Mouse (Mus musculus) cerebral cortex, adult 2 months (tissue): ENCODE data around the gene Trp53rkb.

Experiments
- WGBS: fragments of 180-500 bp; shearing (Covaris S2); methylation state at CpG from one replicate; pipeline ENCODE4 v1.1.7; 2018; 5-methylcytosine and 5-hydroxymethylcytosine counted together

Gene Trp53rkb

GRCm38 (mm10) chr2:166792355-166792754 is at the start of gene Trp53rkb:
Gene Trp53rkb, plus strand, starts transcription at chr2:166792531.
- WGBS, result 23% methylated on average over 5 of the region's 5 CpGs

GRCm38 (mm10) chr2:166743504-166743903 is 48.8 kb upstream of the Trp53rkb start:
- WGBS, result 67% methylated on average over 4 of the region's 4 CpGs

- 70% methylated on average over 7 of the region's 7 CpGs for WGBS
Measured at GRCm38 (mm10) chr2:166744433-166744832, 47.9 kb upstream of the Trp53rkb start.

- 84% methylated on average over 9 of the region's 9 CpGs for WGBS
Measured at GRCm38 (mm10) chr2:166745849-166746248, 46.5 kb upstream of the Trp53rkb start.

GRCm38 (mm10) chr2:166746261-166746913 is 45.9 kb upstream of the Trp53rkb start:
- 58% methylated on average over 14 of the region's 14 CpGs for WGBS

- 87% methylated on average over 6 of the region's 6 CpGs for WGBS
Measured at GRCm38 (mm10) chr2:166750620-166751191, 41.6 kb upstream of the Trp53rkb start.

GRCm38 (mm10) chr2:166754194-166754593 is 38.1 kb upstream of the Trp53rkb start:
- 83% methylated on average over 4 of the region's 4 CpGs for WGBS

GRCm38 (mm10) chr2:166754760-166755159 is 37.6 kb upstream of the Trp53rkb start:
- WGBS, result 88% methylated on average over 7 of the region's 7 CpGs

GRCm38 (mm10) chr2:166757969-166758368 is 34.4 kb upstream of the Trp53rkb start:
- 63% methylated on average over 3 of the region's 3 CpGs for WGBS

GRCm38 (mm10) chr2:166764051-166764450 is 28.3 kb upstream of the Trp53rkb start:
- 55% methylated on average over 5 of the region's 5 CpGs for WGBS

GRCm38 (mm10) chr2:166767591-166767990 is 24.7 kb upstream of the Trp53rkb start:
- WGBS, result 76% methylated on average over 9 of the region's 9 CpGs

GRCm38 (mm10) chr2:166771396-166771795 is 20.9 kb upstream of the Trp53rkb start:
- WGBS, result 60% methylated on average over 11 of the region's 11 CpGs

- WGBS, result 87% methylated on average over 10 of the region's 10 CpGs
Measured at GRCm38 (mm10) chr2:166773587-166773986, 18.7 kb upstream of the Trp53rkb start.

- WGBS, result 75% methylated on average over 10 of the region's 10 CpGs
Measured at GRCm38 (mm10) chr2:166774275-166774674, 18.1 kb upstream of the Trp53rkb start.

- 81% methylated on average over 11 of the region's 11 CpGs for WGBS
Measured at GRCm38 (mm10) chr2:166775357-166775893, 16.9 kb upstream of the Trp53rkb start.

- WGBS, result 14% methylated on average over 2 of the region's 2 CpGs
Measured at GRCm38 (mm10) chr2:166776272-166776671, 16.1 kb upstream of the Trp53rkb start.

GRCm38 (mm10) chr2:166779956-166780355 is 12.4 kb upstream of the Trp53rkb start:
- 92% methylated on average over 8 of the region's 8 CpGs for WGBS

GRCm38 (mm10) chr2:166780980-166781578 is 11.3 kb upstream of the Trp53rkb start:
- 13% methylated on average over 9 of the region's 9 CpGs for WGBS

GRCm38 (mm10) chr2:166784376-166784775 is 8.0 kb upstream of the Trp53rkb start:
- 74% methylated on average over 6 of the region's 6 CpGs for WGBS

GRCm38 (mm10) chr2:166786353-166787004 is 5.9 kb upstream of the Trp53rkb start:
- WGBS, result under 1% methylated on average over 35 of the region's 35 CpGs

- WGBS, result 28% methylated on average over 5 of the region's 5 CpGs
Measured at GRCm38 (mm10) chr2:166791738-166792137, 593 bp upstream of the Trp53rkb start.

GRCm38 (mm10) chr2:166793542-166794214 is 1.3 kb downstream of the Trp53rkb start:
- under 1% methylated on average over 76 of the region's 76 CpGs for WGBS
